Mouse (Mus musculus): ENCODE results near the gene Erc2.

- no peak for TF ChIP-seq CTCF (IDR thresholded peaks at IDR 0.05; ENCODE audit: low read depth)
- no peak for TF ChIP-seq EP300 (IDR thresholded peaks at IDR 0.05; ENCODE audit: low read depth)
Measured at GRCm38 (mm10) chr14:27818986-27819385, 196.8 kb downstream of the Erc2 start.

Data from liver, postnatal 0 days (tissue).